Mouse (Mus musculus): Measurements from ENCODE around the gene Elovl6. TPM values are rescaled to one million over a fixed set of nuclear protein-coding genes. Genes with fewer than 3 reads are reported as not detected.

The Elovl6 gene
- 10 to 100 TPM; 33.7 to 34.7 TPM for total RNA-seq (2021)

GRCm38 (mm10) chr3:129532180-129532864 lies at the start of gene Elovl6:
Gene Elovl6 (plus strand): TSS chr3:129532355.
- peak; percentile 81 to 90 for DNase-seq (ENCODE audit: low spot score in 2 of 2)

GRCm38 (mm10) chr3:129488774-129489173 lies 43.4 kb upstream of the Elovl6 start:
- intact Hi-C loops (cut with DNase I), result no loop called here
- no peak for DNase-seq (ENCODE audit: low spot score in 2 of 2)

More at GRCm38 (mm10) chr3:129532180-129532864, at the start of gene Elovl6:
- intact Hi-C loops (cut with DNase I), result loop anchor here (1.0 to 5.0 kb wide), 3 partner anchors 102 to 225 kb away; no protein-coding TSS in a partner anchor

- intact Hi-C loops (cut with DNase I), result no loop called here
Observed at GRCm38 (mm10) chr3:129494123-129494522, 38.0 kb upstream of the Elovl6 start.

GRCm38 (mm10) chr3:129494731-129495130 lies 37.4 kb upstream of the Elovl6 start:
- intact Hi-C loops (cut with DNase I), result no loop called here
- no peak for DNase-seq (ENCODE audit: low spot score in 2 of 2)

More at GRCm38 (mm10) chr3:129494123-129494522, 38.0 kb upstream of the Elovl6 start:
- no peak for DNase-seq (ENCODE audit: low spot score in 2 of 2)

GRCm38 (mm10) chr3:129503781-129504180 lies 28.4 kb upstream of the Elovl6 start:
- intact Hi-C loops (cut with DNase I), result no loop called here

GRCm38 (mm10) chr3:129504928-129505327 lies 27.2 kb upstream of the Elovl6 start:
- no peak for DNase-seq (ENCODE audit: low spot score in 2 of 2)
- intact Hi-C loops (cut with DNase I), result no loop called here

More at GRCm38 (mm10) chr3:129503781-129504180, 28.4 kb upstream of the Elovl6 start:
- DNase-seq (ENCODE audit: low spot score in 2 of 2), result no peak

- no peak for DNase-seq (ENCODE audit: low spot score in 2 of 2)
- intact Hi-C loops (cut with DNase I), result no loop called here
Observed at GRCm38 (mm10) chr3:129507736-129508135, 24.4 kb upstream of the Elovl6 start.

- intact Hi-C loops (cut with DNase I), result no loop called here
- DNase-seq (ENCODE audit: low spot score in 2 of 2), result no peak
Observed at GRCm38 (mm10) chr3:129508571-129508970, 23.6 kb upstream of the Elovl6 start.

GRCm38 (mm10) chr3:129509725-129510124 lies 22.4 kb upstream of the Elovl6 start:
- intact Hi-C loops (cut with DNase I), result no loop called here
- no peak for DNase-seq (ENCODE audit: low spot score in 2 of 2)

GRCm38 (mm10) chr3:129515863-129516436 lies 16.2 kb upstream of the Elovl6 start:
- intact Hi-C loops (cut with DNase I), result no loop called here
- no peak for DNase-seq (ENCODE audit: low spot score in 2 of 2)

- DNase-seq (ENCODE audit: low spot score in 2 of 2), result no peak
- intact Hi-C loops (cut with DNase I), result no loop called here
Observed at GRCm38 (mm10) chr3:129520499-129520898, 11.7 kb upstream of the Elovl6 start.

GRCm38 (mm10) chr3:129523456-129524143 lies 8.6 kb upstream of the Elovl6 start:
- no peak for DNase-seq (ENCODE audit: low spot score in 2 of 2)
- intact Hi-C loops (cut with DNase I), result no loop called here

- intact Hi-C loops (cut with DNase I), result no loop called here
- no peak for DNase-seq (ENCODE audit: low spot score in 2 of 2)
Observed at GRCm38 (mm10) chr3:129527046-129527445, 5.1 kb upstream of the Elovl6 start.

GRCm38 (mm10) chr3:129529311-129529710 lies 2.8 kb upstream of the Elovl6 start:
- intact Hi-C loops (cut with DNase I), result no loop called here
- no peak for DNase-seq (ENCODE audit: low spot score in 2 of 2)

GRCm38 (mm10) chr3:129530461-129530860 lies 1.7 kb upstream of the Elovl6 start:
- intact Hi-C loops (cut with DNase I), result loop anchor here (5.0 kb wide), 1 partner anchor 223 kb away; no protein-coding TSS in a partner anchor
- no peak for DNase-seq (ENCODE audit: low spot score in 2 of 2)

GRCm38 (mm10) chr3:129532865-129533742 lies 949 bp downstream of the Elovl6 start:
- DNase-seq (ENCODE audit: low spot score in 2 of 2), result peak; percentile 56 to 71
- intact Hi-C loops (cut with DNase I), result loop anchor here (1.0 to 5.0 kb wide), 3 partner anchors 101 to 226 kb away; no protein-coding TSS in a partner anchor

GRCm38 (mm10) chr3:129533743-129534530 lies 1.8 kb downstream of the Elovl6 start:
- DNase-seq (ENCODE audit: low spot score in 2 of 2), result peak; percentile 63 to 67
- intact Hi-C loops (cut with DNase I), result loop anchor here (2.0 to 5.0 kb wide), 2 partner anchors 147 to 227 kb away; no protein-coding TSS in a partner anchor

GRCm38 (mm10) chr3:129535444-129535843 lies 3.3 kb downstream of the Elovl6 start:
- intact Hi-C loops (cut with DNase I), result loop anchor here (5.0 kb wide), 2 partner anchors 42 to 77 kb away; no protein-coding TSS in a partner anchor
- no peak for DNase-seq (ENCODE audit: low spot score in 2 of 2)
